Mouse (Mus musculus) brain, embryonic 14.5 days (tissue): ENCODE results near the gene Siae.

Experiments used
- CTCF ChIP-seq: fragments of 200-500 bp; IDR thresholded peaks from 2 replicates; pipeline ENCODE4 v1.5.1; 2012; ENCODE audit warnings: inconsistent platforms, mild to moderate bottlenecking, moderate library complexity, borderline replicate concordance; ENCODE audit not compliant: insufficient read depth, insufficient read length; ENCODE audit errors: extremely low read depth
- POLR2A ChIP-seq: fragments of 200-500 bp; IDR thresholded peaks from 2 replicates; pipeline ENCODE4 v1.6.1; 2012; ENCODE audit warnings: mild to moderate bottlenecking, inconsistent platforms, borderline replicate concordance; ENCODE audit not compliant: poor library complexity, insufficient read depth, insufficient read length, severe bottlenecking; ENCODE audit errors: extremely low read depth

- no peak for TF ChIP-seq CTCF
- no peak for TF ChIP-seq POLR2A
Observed at GRCm38 (mm10) chr9:37646246-37646645, 90.7 kb downstream of the Siae start.
